Mouse (Mus musculus) embryonic fibroblast, embryonic 13.5 days (primary cell): ENCODE results near the gene Tnk1.

Experiments used
- CTCF ChIP-seq: IDR thresholded peaks from 2 replicates; pipeline ENCODE4 v1.5.1; 2011; ENCODE audit warnings: mild to moderate bottlenecking, control low read depth, low read length, moderate library complexity, borderline replicate concordance; ENCODE audit not compliant: insufficient read depth
- POLR2A ChIP-seq: IDR thresholded peaks from 2 replicates; pipeline ENCODE4 v1.6.1; 2011; ENCODE audit warnings: low read depth, mild to moderate bottlenecking, control low read depth, low read length, moderate library complexity

GRCm38 (mm10) chr11:69807641-69808040, 50.9 kb downstream of the Tnk1 start:
- TF ChIP-seq CTCF = no peak
- TF ChIP-seq POLR2A = no peak
